Mouse (Mus musculus) hindbrain, embryonic 10.5 days (tissue): Measurements from ENCODE around the gene Setd6. TPM values are rescaled to one million over a fixed set of nuclear protein-coding genes. Genes with fewer than 3 reads are reported as not detected.

Experiments
- DNase-seq: peaks from one replicate; pipeline ENCODE4 v3.0.0-alpha.2; 2017; ENCODE audit warnings: low spot score
- H3K27ac ChIP-seq: fragments of 300-500 bp; sonication (generic); 2 replicates; pipeline ENCODE4 v1.5.1; 2016; ENCODE audit warnings: mild to moderate bottlenecking, moderate library complexity
- H3K27me3 ChIP-seq: fragments of 300-500 bp; sonication (generic); 2 replicates; pipeline ENCODE4 v1.6.1; 2016; ENCODE audit warnings: mild to moderate bottlenecking; ENCODE audit not compliant: poor library complexity, insufficient read depth, severe bottlenecking
- H3K36me3 ChIP-seq: fragments of 300-500 bp; sonication (generic); 2 replicates; pipeline ENCODE4 v1.6.1; 2016; ENCODE audit warnings: mild to moderate bottlenecking, moderate library complexity
- H3K4me1 ChIP-seq: fragments of 300-500 bp; sonication (generic); replicated peaks from 2 replicates; pipeline ENCODE4 v1.6.1; 2016; ENCODE audit warnings: mild to moderate bottlenecking
- H3K4me3 ChIP-seq: fragments of 300-500 bp; sonication (generic); 2 replicates; pipeline ENCODE4 v1.5.1; 2016; ENCODE audit warnings: mild to moderate bottlenecking, moderate library complexity
- H3K9me3 ChIP-seq: fragments of 300-500 bp; sonication (generic); 2 replicates; pipeline ENCODE4 v1.6.1; 2016; ENCODE audit warnings: mild to moderate bottlenecking, moderate library complexity
- WGBS: fragments of 180-500 bp; shearing (Covaris S2); methylation state at CpG from one replicate; pipeline ENCODE4 v1.1.7; 2016; 5-methylcytosine and 5-hydroxymethylcytosine counted together
- polyA plus RNA-seq: library from polyadenylated mRNA; unstranded; fragments of >200 nt; fragmentation: Nextera tagmentation; extraction: Ambion mirVana; gene quantifications from 2 replicates; pipeline ENCODE4 v1.2.1, GENCODE M21; 2016

The Setd6 gene
- polyA plus RNA-seq, 1 experiment from 2014 or later = 20.3 TPM

DNA sequence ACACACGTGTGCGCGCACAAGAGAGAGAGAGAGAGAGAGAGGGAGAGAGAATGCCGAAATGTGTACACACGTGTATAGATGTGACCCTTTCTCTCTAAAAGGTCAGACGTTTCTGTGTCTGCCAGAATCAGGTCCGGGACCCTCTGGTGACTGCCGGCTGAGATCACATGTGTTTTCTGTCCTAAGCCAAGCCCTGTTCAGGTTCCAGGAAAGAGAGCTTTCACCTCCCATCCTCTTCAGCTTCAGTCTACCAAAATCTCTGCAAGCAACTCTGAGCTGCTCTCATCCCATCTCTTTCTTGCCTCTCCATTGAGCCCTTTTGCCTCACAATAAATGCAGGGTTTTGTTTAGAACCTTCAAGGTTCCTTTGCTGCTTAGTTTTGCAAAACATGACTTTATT lies 19.0 kb upstream of the Setd6 start:
- Histone ChIP-seq H3K27ac (no peak overlapping the region), H3K36me3 (no peaks in the 10 kb centered on the region), H3K9me3 (no peaks in the 10 kb centered on the region), H3K4me3 (peak overlapping the region; percentile 3; the same call in 1 of the 2 replicates), H3K27me3 (peaks cover 52% of the 10 kb centered on the region), H3K4me1 (peaks cover 27% of the 10 kb centered on the region)
- DNase-seq = no peak
- WGBS = 59% methylated on average over 8 of the region's 8 CpGs

DNA sequence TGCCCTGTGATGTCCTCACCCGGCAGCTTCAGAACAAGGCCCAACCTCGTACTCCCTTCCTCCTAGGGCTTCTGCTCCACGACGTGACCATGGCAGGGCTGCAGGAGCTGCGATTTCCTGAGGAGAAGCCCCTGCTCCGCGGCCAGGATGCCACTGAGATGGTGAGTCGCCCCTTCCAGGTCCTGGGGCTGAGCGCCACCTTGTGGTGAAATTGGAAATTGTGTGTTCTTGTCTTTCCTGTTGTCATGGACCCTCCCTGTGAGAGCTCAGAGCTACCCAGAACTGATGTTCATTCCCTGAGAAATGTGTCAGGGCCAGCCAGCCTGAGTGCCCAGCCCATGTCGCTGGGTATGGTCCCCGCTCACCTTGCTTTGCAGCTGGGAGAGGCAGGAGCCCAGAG lies 18.6 kb upstream of the Setd6 start:
- no peaks in the 10 kb centered on the region for H3K9me3 ChIP-seq
- peak overlapping the region; percentile 3; the same call in 1 of the 2 replicates for H3K4me3 ChIP-seq
- DNase-seq = peak; percentile 91
- H3K27ac ChIP-seq = no peak overlapping the region
- peaks cover 29% of the 10 kb centered on the region for H3K4me1 ChIP-seq
- H3K27me3 ChIP-seq = peaks cover 56% of the 10 kb centered on the region
- H3K36me3 ChIP-seq = no peaks in the 10 kb centered on the region
- WGBS = 2% methylated on average over 11 of the region's 11 CpGs

GRCm38 (mm10) chr8:95698179-95698578 lies 17.5 kb upstream of the Setd6 start:
- Histone ChIP-seq H3K27me3 (peaks cover 57% of the 10 kb centered on the region), H3K4me1 (peaks cover 38% of the 10 kb centered on the region), H3K36me3 (no peaks in the 10 kb centered on the region), H3K27ac (no peak overlapping the region), H3K4me3 (no peak overlapping the region), H3K9me3 (no peaks in the 10 kb centered on the region)
- DNase-seq = no peak
- WGBS = 48% methylated on average over 6 of the region's 6 CpGs

GRCm38 (mm10) chr8:95700282-95700681 lies 15.4 kb upstream of the Setd6 start:
- Histone ChIP-seq H3K4me3 (no peak overlapping the region), H3K4me1 (peaks cover 39% of the 10 kb centered on the region), H3K36me3 (no peaks in the 10 kb centered on the region), H3K9me3 (no peaks in the 10 kb centered on the region), H3K27ac (no peak overlapping the region), H3K27me3 (peaks cover 40% of the 10 kb centered on the region)
- no peak for DNase-seq
- 62% methylated on average over 9 of the region's 9 CpGs for WGBS

GRCm38 (mm10) chr8:95701809-95702208 lies 13.9 kb upstream of the Setd6 start:
- H3K27ac ChIP-seq = no peak overlapping the region
- WGBS = 80% methylated on average over 4 of the region's 4 CpGs
- peaks cover 26% of the 10 kb centered on the region for H3K27me3 ChIP-seq
- peaks cover 38% of the 10 kb centered on the region for H3K4me1 ChIP-seq
- DNase-seq = no peak
- H3K4me3 ChIP-seq = 0 out of 2 replicates have a peak overlapping the region, but pooled peaks have one; percentile 67
- no peaks in the 10 kb centered on the region for H3K36me3 ChIP-seq
- no peaks in the 10 kb centered on the region for H3K9me3 ChIP-seq

DNA sequence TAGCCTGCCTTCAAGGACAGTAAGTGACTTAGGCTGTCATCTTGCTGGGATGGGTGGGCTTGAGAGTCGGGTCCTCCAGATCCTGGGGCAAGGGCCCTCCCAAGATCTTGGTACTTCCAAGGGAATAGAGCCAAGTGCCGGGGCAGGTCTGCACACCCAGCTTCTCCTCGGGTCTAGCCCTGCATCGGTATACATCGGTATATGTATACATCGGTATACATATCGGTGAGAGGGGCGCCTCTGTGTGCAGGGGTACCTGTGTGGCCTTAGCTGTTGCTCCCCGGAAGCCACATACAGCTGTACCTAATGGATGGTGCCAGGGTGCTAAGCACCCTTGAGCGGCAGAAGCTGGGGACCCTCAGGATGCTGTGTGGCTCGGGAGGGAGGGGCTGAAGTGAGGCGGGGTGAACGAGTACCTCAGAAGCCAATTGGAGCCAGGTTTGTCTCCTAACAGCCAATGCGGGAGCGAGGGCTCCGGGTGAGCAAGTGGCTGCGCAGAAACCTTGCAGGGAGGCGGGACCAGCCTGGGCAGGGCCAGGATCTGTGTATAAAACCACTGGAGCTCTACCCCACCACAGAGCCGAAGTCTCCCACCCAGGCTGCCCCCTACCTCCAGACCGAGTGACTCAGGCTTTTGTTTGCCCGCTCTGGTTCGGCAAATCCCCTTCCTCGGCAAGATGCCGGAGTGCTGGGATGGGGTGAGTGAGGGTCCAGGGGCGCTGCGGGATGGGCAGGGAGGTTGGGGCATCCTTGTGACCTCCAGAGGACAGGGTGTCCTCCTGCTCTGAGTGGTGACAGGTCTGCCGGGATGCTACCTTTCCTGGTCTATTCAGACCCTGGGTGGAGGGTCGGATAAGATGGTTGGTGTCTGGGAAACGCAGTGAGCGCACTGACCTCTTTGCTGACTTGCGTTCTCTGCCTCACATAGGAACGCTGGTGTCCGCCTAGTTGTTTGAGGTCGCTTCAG lies 12.9 kb upstream of the Setd6 start:
- WGBS = 3% methylated on average over 34 of the region's 34 CpGs

GRCm38 (mm10) chr8:95703461-95704260 lies 12.0 kb upstream of the Setd6 start:
- H3K27me3 ChIP-seq = peaks cover 18% of the 10 kb centered on the region
- peak; percentile 80 for DNase-seq
- H3K27ac ChIP-seq = peak overlapping the region; percentile 82
- no peaks in the 10 kb centered on the region for H3K9me3 ChIP-seq
- H3K4me3 ChIP-seq = peak overlapping the region; percentile 67
- 4% methylated on average over 15 of the region's 15 CpGs for WGBS
- H3K36me3 ChIP-seq = no peaks in the 10 kb centered on the region
- peaks cover 38% of the 10 kb centered on the region for H3K4me1 ChIP-seq

More for the DNA sequence above, 12.9 kb upstream of the Setd6 start:
- Histone ChIP-seq H3K4me3 (peak overlapping the region; percentile 67), H3K36me3 (no peaks in the 10 kb centered on the region), H3K9me3 (no peaks in the 10 kb centered on the region), H3K27me3 (peaks cover 21% of the 10 kb centered on the region), H3K27ac (peak overlapping the region; percentile 82), H3K4me1 (peaks cover 38% of the 10 kb centered on the region)
- DNase-seq = peak; percentile 90

DNA sequence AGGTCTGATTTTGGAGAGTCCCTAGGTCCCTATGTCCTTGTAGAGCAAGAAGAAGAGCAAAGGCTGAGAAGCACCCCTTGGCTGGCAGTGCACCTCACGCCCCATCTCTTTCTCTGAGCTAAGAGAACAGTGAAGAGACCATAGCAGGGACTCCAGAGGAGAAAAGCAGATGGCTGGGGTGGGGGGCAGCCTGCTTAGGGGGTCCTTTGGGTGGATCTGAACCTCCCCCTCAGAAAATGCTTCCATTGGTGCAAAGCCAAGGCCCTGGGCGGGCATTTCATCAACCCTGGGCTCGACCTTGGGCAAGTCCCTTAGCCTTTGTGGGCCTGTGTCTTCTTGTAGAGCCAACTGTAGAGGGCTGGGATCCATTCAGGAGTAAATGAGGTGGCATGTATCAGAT lies 11.1 kb upstream of the Setd6 start:
- no peaks in the 10 kb centered on the region for H3K9me3 ChIP-seq
- no peak for DNase-seq
- H3K36me3 ChIP-seq = no peaks in the 10 kb centered on the region
- no peak overlapping the region for H3K27ac ChIP-seq
- peaks cover 38% of the 10 kb centered on the region for H3K4me1 ChIP-seq
- H3K4me3 ChIP-seq = peak overlapping the region; percentile 67; the same call in 1 of the 2 replicates
- H3K27me3 ChIP-seq = peaks cover 18% of the 10 kb centered on the region
- WGBS = 88% methylated on average over 3 of the region's 3 CpGs

GRCm38 (mm10) chr8:95709579-95709978 lies 6.1 kb upstream of the Setd6 start:
- H3K27ac ChIP-seq = no peak overlapping the region
- peaks cover 1% of the 10 kb centered on the region for H3K4me1 ChIP-seq
- DNase-seq = no peak
- H3K36me3 ChIP-seq = peaks cover 27% of the 10 kb centered on the region
- H3K4me3 ChIP-seq = no peak overlapping the region
- H3K9me3 ChIP-seq = no peaks in the 10 kb centered on the region
- no peaks in the 10 kb centered on the region for H3K27me3 ChIP-seq
- WGBS = 85% methylated on average over 7 of the region's 7 CpGs

DNA sequence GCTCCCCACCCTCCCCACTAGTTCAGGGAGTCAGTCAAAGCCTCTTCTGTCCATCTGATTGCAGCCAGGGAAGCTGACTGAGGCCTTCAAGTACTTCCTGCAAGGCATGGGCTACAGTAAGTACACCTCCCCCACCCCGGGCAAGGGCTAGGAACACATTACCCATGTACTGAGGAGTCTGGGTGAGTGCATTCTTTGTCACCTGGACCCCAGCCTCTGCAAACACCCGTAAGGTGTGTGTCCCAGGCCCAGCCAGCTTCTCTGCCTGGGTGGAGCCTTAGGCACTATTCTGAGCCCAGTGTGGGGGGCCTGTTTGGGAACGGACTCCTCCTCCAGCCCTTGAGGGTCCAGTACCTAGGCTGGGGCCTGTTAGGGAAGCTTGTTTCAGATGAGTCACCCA lies 4.7 kb upstream of the Setd6 start:
- DNase-seq = no peak
- H3K27ac ChIP-seq = no peak overlapping the region
- H3K4me1 ChIP-seq = peaks cover 11% of the 10 kb centered on the region
- no peaks in the 10 kb centered on the region for H3K9me3 ChIP-seq
- H3K27me3 ChIP-seq = no peaks in the 10 kb centered on the region
- 79% methylated on average over 3 of the region's 3 CpGs for WGBS
- peaks cover 32% of the 10 kb centered on the region for H3K36me3 ChIP-seq
- no peak overlapping the region for H3K4me3 ChIP-seq

- DNase-seq = no peak
- Histone ChIP-seq H3K4me3 (no peak overlapping the region), H3K27me3 (no peaks in the 10 kb centered on the region), H3K4me1 (peaks cover 24% of the 10 kb centered on the region), H3K27ac (0 out of 2 replicates have a peak overlapping the region, but pooled peaks have one; percentile 12), H3K36me3 (peaks cover 35% of the 10 kb centered on the region), H3K9me3 (no peaks in the 10 kb centered on the region)
- WGBS = 89% methylated on average over 9 of the region's 9 CpGs
Observed at GRCm38 (mm10) chr8:95712395-95712794, 3.3 kb upstream of the Setd6 start.

DNA sequence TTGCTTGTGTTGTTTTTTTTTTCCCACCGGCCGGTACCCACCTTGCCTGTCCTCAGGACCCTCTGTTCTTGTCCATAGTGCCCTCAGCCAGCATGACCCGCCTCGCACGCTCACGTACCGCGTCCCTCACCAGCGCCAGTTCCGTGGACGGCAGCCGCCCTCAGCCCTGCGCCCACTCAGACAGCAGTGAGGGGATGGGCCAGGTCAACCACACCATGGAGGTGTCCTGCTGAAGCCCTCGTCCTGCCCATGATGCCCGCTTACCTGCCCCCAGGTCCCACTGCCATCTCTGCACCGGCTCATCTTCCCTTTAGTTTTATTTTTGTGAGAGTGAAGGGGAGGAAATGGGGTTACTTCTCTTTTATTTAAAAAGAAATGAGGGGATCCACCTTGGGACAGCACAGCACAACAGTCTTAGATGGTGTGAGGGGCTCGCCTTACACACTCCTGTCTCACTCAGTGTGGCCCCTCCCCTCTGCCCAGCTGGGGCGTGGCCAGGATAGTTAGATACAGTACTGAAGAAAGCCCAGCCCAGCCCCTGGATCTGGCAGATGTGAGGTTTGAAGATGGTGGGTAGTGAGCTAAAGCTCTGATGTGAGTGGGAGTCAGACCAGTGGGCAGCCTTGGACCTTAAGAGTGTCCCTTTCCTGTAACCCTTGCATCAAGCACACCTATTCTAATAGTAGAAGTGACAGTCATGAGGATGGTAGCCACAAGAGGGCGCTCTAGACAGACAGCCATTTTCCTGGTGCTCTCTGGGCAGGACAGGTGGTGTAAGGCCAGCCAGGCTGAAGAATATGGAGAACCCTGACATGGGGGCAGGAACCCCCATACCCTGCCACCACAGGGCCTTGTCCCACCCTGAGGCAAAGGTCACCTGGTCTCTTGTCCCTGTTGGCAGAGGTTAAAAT lies 2.3 kb upstream of the Setd6 start:
- Histone ChIP-seq H3K4me1 (peaks cover 24% of the 10 kb centered on the region), H3K36me3 (peaks cover 43% of the 10 kb centered on the region), H3K27ac (no peak overlapping the region), H3K4me3 (no peak overlapping the region), H3K9me3 (no peaks in the 10 kb centered on the region), H3K27me3 (no peaks in the 10 kb centered on the region)
- 79% methylated on average over 19 of the region's 19 CpGs for WGBS
- DNase-seq = peak; percentile 70
